Mouse (Mus musculus): ENCODE results near the gene Cdc14a.

- TF ChIP-seq CTCF (IDR thresholded peaks at IDR 0.05) (no peak), POLR2A (IDR thresholded peaks at IDR 0.05; ENCODE audit: insufficient read depth, low read depth, low read length) (no peak), EP300 (IDR thresholded peaks at IDR 0.05; ENCODE audit: insufficient read depth, low read depth, low read length) (no peak)
Observed at GRCm38 (mm10) chr3:116310672-116311071, 113.2 kb downstream of the Cdc14a start.

Data from heart, adult 2 months (tissue).